Mouse (Mus musculus) G1E (cell line): ENCODE results near the gene Dctpp1.

Source experiments
- CTCF ChIP-seq: IDR thresholded peaks from 2 replicates; pipeline ENCODE4 v1.5.1; 2012; ENCODE audit warnings: low read depth, low read length, inconsistent platforms, mixed read lengths
- GATA1 ChIP-seq: IDR thresholded peaks from 2 replicates; pipeline ENCODE4 v1.6.1; 2012; ENCODE audit warnings: borderline replicate concordance, low read length, inconsistent platforms, mixed read lengths

- TF ChIP-seq CTCF (no peak), GATA1 (no peak)
Measured at GRCm38 (mm10) chr7:127255965-127256364, 4.5 kb downstream of the Dctpp1 start.
